Mouse (Mus musculus) cerebellum, adult 8-10 months (tissue): ENCODE data around the gene Hspb2.
A peak's percentile ranks its signal among the peaks of the same experiment; 100 is the strongest.

Source experiments
- DNase-seq: peaks from one replicate; pipeline ENCODE4 v3.0.0; 2022

Hspb2 gene

DNA sequence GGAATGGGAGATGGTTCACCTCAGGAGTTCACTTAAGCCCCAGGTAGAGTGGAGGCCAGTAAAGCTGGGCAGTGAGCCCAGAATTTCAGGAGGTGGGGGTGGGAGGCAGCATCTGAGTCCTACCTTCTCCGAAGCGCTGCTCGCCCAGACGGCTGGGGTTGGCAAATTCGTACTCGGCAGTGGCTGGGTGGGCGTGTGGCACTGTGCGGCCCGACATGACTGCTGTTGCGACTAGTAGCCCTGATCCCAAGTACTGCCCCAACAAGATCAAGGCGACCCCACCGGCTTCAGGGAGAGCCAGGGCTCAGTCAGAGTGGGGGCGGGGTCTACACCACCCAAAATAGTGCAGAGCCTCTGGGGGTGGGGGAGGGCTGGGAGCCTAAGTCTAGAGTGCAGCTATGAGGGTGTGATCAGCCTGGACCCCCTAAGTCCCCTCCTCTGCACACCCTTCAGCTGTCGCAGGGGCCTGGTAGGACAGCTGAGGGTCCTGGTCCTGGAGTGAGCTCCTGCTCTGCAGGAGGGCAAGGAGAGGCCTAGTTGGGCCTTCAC, at the start of gene Hspb2:
Gene Hspb2 (minus strand): TSS at position 301 of the 549 bp plus-strand sequence.
- DNase-seq, result no peak

DNA sequence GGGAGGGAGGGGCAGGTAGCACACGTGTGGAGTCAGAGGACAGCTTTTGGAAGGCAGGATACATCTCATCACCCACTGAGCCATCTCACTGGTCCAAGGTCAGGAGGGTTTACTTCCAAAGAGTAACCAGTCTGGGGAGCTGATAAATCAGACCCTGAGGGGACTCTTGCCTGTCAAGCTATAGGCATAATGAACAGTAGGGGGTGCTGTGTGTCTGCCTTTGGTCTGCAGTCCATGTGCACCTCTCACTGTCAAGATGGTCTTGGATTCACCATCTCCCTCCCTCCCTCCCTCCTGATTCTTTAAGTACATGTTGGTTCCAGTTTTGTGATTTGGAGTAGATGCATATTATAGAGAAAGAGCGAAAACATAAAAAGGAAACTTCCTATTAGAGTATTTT, 48.8 kb upstream of the Hspb2 start:
- DNase-seq, result peak; percentile 20

GRCm38 (mm10) chr9:50798368-50798767, 46.2 kb upstream of the Hspb2 start:
- no peak for DNase-seq

DNA sequence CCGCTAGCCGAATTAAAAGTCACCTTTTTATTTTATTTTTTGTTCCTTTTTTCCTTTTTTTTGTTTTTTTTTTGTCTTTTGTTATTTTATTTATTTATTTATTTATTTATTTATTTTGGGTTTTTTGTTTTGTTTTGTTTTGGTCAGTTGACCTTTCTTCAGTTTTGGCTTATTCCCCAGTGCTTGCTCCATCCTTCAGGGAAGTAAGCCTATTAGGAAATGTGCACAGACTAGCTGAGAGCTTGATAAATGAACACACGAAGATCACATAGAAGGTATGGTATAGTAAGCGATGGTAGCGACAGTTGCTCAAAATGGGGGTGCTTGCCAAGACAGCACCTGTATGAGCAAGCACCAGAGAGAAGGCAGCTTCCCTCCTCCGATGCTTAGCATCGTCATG, 45.5 kb upstream of the Hspb2 start:
- DNase-seq, result no peak

- no peak for DNase-seq
Observed at GRCm38 (mm10) chr9:50796776-50797175, 44.6 kb upstream of the Hspb2 start.

GRCm38 (mm10) chr9:50795266-50795665, 43.1 kb upstream of the Hspb2 start:
- DNase-seq, result no peak

DNA sequence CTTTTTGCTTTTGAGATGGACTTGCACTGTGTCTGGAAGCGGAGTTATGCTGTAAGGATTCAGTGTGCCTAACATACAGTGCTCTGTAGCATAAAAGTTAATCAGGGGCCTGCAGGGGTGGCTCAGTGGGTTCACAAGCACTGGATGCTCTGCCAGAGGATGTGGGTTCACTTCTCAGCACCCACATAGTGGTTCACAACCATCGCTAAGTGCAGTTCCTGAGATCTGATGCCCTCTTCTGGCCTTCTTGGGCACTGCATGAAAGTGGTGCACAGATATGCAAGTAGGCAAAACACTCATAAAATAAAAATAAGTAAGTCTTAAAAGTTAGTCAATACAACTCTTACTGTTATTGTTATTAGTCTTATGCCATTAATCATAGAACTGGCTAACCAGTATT, 30.0 kb upstream of the Hspb2 start:
- DNase-seq, result no peak

GRCm38 (mm10) chr9:50776162-50776760, 24.1 kb upstream of the Hspb2 start:
- no peak for DNase-seq

- DNase-seq, result no peak
Observed at GRCm38 (mm10) chr9:50775662-50776126, 23.5 kb upstream of the Hspb2 start.

- DNase-seq, result peak; percentile 93
Observed at GRCm38 (mm10) chr9:50774991-50775612, 22.9 kb upstream of the Hspb2 start, which contains the start of the genes Alg9 and 1110032A03Rik. TSS of gene Alg9 (plus strand) at chr9:50775019. TSS of gene 1110032A03Rik (minus strand) at chr9:50775520.

- DNase-seq, result no peak
Observed at GRCm38 (mm10) chr9:50774026-50774462, 21.9 kb upstream of the Hspb2 start.

GRCm38 (mm10) chr9:50770011-50770410, 17.9 kb upstream of the Hspb2 start:
- no peak for DNase-seq

DNA sequence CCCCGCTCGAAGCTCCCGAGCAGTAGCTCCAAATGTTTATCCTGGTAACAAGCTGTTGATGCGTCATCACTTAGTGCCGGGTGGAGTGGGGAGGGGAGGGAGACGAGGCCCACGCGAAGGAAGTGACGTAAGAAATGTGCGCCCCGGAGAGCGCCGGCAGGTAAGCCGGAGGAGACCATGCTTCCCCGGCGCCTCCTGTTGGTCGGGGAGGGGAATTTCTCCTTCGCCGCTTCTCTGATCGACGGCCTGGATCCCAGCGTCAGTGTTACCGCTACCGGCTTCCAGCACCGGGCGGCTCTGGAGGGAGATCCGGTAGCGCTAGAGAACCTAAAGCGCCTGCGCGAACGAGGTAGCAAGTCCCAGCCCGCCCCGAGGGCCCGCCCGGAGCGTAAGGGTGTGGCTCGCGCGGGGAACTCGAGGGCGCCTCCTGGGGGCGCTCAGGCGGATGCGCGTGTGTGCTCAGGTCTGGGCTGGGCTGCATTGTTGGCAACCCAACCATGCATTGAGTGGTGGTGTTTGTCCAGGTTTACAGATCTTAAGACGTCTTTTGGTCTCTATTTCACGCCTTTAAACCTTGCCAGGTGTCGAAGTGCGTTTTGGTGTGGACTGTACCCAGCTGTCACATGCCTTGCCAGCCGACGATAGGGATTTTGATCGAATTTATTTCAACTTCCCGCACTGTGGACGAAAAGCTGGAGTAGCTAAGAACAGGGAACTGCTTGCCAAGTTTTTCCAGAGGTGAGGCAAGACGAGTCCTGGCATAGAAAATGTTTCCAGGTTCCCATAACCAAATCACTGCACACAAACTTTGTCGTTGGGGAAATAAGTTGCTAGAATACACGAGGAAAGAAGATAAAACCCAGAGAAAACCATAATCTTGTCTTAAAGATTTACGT, 16.2 kb upstream of the Hspb2 start, which contains the start of gene Fdxacb1:
Gene Fdxacb1 (plus strand): TSS at position 130 of the 896 bp plus-strand sequence.
- peak; percentile 98 for DNase-seq

- DNase-seq, result no peak
Observed at GRCm38 (mm10) chr9:50767531-50768106, 15.5 kb upstream of the Hspb2 start.

GRCm38 (mm10) chr9:50763331-50763730, 11.2 kb upstream of the Hspb2 start:
- DNase-seq, result no peak

DNA sequence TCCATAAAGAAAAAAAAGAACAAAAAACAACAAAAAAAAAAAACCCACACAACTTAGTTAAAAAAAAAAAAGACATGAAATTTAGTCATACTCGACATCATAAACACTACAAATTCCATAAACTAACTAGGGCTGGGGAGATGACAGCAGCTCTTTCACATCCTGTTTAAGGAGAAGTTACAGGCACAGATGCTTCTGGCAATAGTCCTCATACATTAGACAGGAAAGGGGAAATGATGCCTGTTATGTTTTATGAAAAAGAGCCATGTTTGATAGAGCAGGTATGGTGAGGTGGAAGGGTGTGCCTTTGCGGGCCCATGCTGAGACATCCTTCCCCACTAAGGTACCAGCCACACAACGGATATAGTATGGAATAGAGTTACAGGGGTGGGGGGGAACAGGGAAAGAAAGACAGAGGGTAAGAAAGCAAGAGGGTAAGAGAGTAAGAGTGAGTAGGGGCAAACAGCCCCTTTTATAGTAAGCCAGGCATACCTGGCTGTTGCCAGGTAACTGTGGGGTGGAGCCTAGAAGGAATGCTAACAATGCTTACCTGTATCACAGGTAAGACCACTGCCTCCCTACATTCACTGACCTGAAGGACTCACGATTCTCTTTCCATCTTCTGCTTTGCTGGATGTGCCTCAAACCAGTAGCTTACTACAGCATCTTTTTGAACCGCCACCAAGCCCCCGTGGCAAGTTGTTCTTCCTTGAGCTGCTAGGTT, 9.5 kb upstream of the Hspb2 start:
- DNase-seq, result no peak

- DNase-seq, result no peak
Observed at GRCm38 (mm10) chr9:50756711-50757110, 4.6 kb upstream of the Hspb2 start.

GRCm38 (mm10) chr9:50753947-50754346, 1.8 kb upstream of the Hspb2 start:
- no peak for DNase-seq

GRCm38 (mm10) chr9:50752784-50753615, 846 bp upstream of the Hspb2 start:
- DNase-seq, result peak; percentile 67

- no peak for DNase-seq
Observed at GRCm38 (mm10) chr9:50751323-50751722, 831 bp downstream of the Hspb2 start, which contains the start of gene Cryab. TSS of gene Cryab (plus strand) at chr9:50751325.

GRCm38 (mm10) chr9:50750706-50751105, 1.4 kb downstream of the Hspb2 start:
- no peak for DNase-seq
